Mouse (Mus musculus) lung, embryonic 16.5 days (tissue): ENCODE data around the gene Slc8a1. TPM values are rescaled to one million over a fixed set of nuclear protein-coding genes. Genes with fewer than 3 reads are reported as not detected.
A peak's percentile ranks its signal among the peaks of the same experiment; 100 is the strongest.

Experiments used
- ATAC-seq: fragments of 200-750 bp; cut with Nextera tagmentation; 2 replicates; pipeline ENCODE4 v1.8.0; 2017; ENCODE audit warnings: low read depth, mild to moderate bottlenecking, moderate library complexity
- H3K27ac ChIP-seq: fragments of 300-500 bp; sonication (generic); 2 replicates; pipeline ENCODE4 v1.5.1; 2014; ENCODE audit warnings: mild to moderate bottlenecking, control low read depth, low read length
- H3K27me3 ChIP-seq: fragments of 300-500 bp; sonication (generic); 2 replicates; pipeline ENCODE4 v1.6.1; 2014; ENCODE audit warnings: low read depth, low read length, mixed read lengths; ENCODE audit not compliant: control insufficient read depth, insufficient read depth
- H3K36me3 ChIP-seq: fragments of 300-500 bp; sonication (generic); 2 replicates; pipeline ENCODE4 v1.6.1; 2014; ENCODE audit warnings: low read length; ENCODE audit not compliant: control insufficient read depth, insufficient read depth
- H3K4me1 ChIP-seq: fragments of 300-500 bp; sonication (generic); replicated peaks from 2 replicates; pipeline ENCODE4 v1.6.1; 2014; ENCODE audit warnings: low read length, mixed read lengths; ENCODE audit not compliant: control insufficient read depth, insufficient read depth
- H3K4me2 ChIP-seq: fragments of 300-500 bp; sonication (generic); 2 replicates; pipeline ENCODE4 v1.6.1; 2014; ENCODE audit warnings: low read depth, low read length, control low read depth
- H3K4me3 ChIP-seq: fragments of 300-500 bp; sonication (generic); 2 replicates; pipeline ENCODE4 v1.5.1; 2014; ENCODE audit warnings: mild to moderate bottlenecking, low read length, control low read depth
- H3K9ac ChIP-seq: fragments of 300-500 bp; sonication (generic); 2 replicates; pipeline ENCODE4 v1.6.1; 2014; ENCODE audit warnings: low read length, control low read depth
- H3K9me3 ChIP-seq: fragments of 300-500 bp; sonication (generic); 2 replicates; pipeline ENCODE4 v1.6.1; 2016; ENCODE audit warnings: low read length; ENCODE audit not compliant: control insufficient read depth
- WGBS: fragments of 180-500 bp; shearing (Covaris S2); extraction: QIAGEN DNeasy Blood & Tissue Kit; methylation state at CpG from one replicate; pipeline ENCODE4 v1.1.7; 2014; 5-methylcytosine and 5-hydroxymethylcytosine counted together
- polyA plus RNA-seq: library from polyadenylated mRNA; unstranded; fragments of >200 nt; fragmentation: Nextera tagmentation; extraction: Ambion mirVana; gene quantifications from 2 replicates; pipeline ENCODE4 v1.2.1, GENCODE M21; 2015

The Slc8a1 gene
- polyA plus RNA-seq, 1 experiment from 2014 or later = 5.8 TPM

DNA sequence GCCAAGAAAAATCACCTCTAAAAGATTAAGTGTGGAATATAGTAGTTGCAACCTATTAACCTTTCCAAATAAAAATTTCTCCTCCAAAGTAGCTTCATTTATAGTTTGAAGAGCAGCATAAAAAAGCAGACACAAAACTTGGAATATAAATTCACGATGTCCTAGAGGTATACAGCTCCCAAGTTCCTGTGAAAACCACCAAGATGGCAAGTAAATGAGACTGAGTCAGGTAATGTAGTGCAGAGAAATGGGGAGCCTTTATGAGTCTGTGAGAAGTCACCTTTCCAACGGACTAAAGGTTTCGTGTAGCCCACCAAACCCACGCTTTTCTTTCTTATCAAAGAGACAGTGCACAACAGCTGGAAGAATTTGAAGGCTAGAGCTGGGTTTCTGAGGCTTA lies 224.2 kb downstream of the Slc8a1 start:
- no peaks in the 10 kb centered on the region for H3K36me3 ChIP-seq
- no peak for ATAC-seq
- H3K27ac ChIP-seq = no peak overlapping the region
- H3K9me3 ChIP-seq = no peaks in the 10 kb centered on the region
- no peak overlapping the region for H3K4me3 ChIP-seq
- H3K9ac ChIP-seq = no peak overlapping the region
- 81% methylated on average over 4 of the region's 4 CpGs for WGBS
- peaks cover 6% of the 10 kb centered on the region for H3K4me1 ChIP-seq
- H3K4me2 ChIP-seq = no peak overlapping the region
- H3K27me3 ChIP-seq = no peaks in the 10 kb centered on the region

DNA sequence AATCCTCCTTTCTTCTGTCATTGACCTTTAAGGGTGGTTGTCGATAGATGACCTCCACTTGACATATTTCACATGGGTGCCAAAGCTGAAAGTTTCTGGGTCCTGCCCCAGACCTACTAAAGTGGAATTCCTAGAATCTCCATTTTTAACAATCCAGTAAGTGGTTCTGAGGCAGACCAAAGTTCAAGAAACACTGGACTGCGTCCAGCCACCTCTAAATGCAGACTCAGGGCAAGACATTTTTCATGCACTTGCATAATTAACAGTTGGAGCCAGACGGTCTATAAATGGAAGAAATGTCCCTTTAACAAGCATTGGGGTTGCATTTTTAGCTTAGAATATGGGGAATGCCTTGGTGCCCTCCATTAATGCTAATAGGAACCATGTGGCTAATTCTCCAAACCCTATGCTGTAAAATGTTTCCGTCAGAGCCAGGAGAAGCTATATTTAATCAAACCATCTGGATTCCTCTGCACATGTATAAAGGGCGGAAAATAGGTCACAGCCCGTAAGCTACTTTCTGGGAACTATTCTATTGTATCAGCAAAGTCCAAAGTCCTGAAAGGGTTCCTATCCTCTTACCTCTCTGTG lies 224.7 kb downstream of the Slc8a1 start:
- H3K4me2 ChIP-seq = no peak overlapping the region
- 0 out of 2 replicates have a peak, but pooled peaks have one; percentile 26 for ATAC-seq
- no peaks in the 10 kb centered on the region for H3K36me3 ChIP-seq
- 54% methylated on average over 6 of the region's 6 CpGs for WGBS
- peaks cover 6% of the 10 kb centered on the region for H3K4me1 ChIP-seq
- H3K27ac ChIP-seq = no peak overlapping the region
- H3K4me3 ChIP-seq = no peak overlapping the region
- H3K27me3 ChIP-seq = no peaks in the 10 kb centered on the region
- no peak overlapping the region for H3K9ac ChIP-seq
- no peaks in the 10 kb centered on the region for H3K9me3 ChIP-seq

DNA sequence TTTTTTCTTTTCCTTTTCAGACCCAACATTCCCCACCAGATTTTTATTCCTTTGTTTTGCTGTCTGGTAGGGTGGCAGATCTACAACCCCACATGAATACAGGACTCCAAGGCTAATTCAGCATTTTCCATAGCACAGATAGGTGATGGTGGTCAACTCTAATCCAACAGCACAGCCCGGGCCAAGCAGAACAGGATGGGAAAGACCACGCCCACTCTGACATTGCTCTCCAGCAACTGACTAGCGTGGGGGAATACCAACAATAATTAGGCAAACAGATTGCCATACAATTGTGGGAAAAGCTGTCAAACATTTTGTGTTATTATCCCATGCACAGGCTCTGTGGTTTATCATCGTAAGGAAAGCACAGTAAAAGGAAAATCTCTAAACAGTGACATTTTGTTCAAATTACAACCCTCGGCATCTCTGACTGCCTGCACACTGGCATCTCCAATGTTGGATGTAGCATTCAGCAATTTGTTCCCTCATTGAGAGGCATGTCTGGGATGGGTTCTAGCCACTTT lies 233.0 kb downstream of the Slc8a1 start:
- ATAC-seq = no peak
- 80% methylated on average over 5 of the region's 5 CpGs for WGBS
- Histone ChIP-seq H3K36me3 (no peaks in the 10 kb centered on the region), H3K4me1 (peaks cover 3% of the 10 kb centered on the region), H3K9me3 (no peaks in the 10 kb centered on the region), H3K9ac (no peak overlapping the region), H3K4me2 (no peak overlapping the region), H3K27ac (no peak overlapping the region), H3K27me3 (no peaks in the 10 kb centered on the region), H3K4me3 (no peak overlapping the region)

DNA sequence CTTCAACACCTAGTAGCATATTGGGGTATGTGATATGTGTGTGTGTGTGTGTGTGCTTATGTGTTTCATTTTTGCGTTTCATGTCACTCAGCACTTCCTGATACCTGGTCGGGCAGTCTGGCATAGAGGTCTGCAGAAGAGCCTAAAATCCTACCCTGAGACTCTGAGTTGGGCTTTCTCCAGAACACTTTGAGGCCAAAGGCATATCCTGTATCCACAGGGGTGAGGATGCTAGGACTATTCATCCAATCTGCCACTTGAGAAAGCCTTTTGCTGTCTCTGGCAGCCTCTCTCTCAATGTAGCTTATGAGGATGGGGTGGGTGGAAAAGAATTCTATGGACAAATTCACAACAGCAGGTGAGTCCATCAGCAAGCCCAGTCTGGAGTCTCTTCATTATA lies 234.1 kb downstream of the Slc8a1 start:
- Histone ChIP-seq H3K4me1 (peaks cover 4% of the 10 kb centered on the region), H3K27ac (no peak overlapping the region), H3K4me2 (no peak overlapping the region), H3K9me3 (no peaks in the 10 kb centered on the region), H3K9ac (no peak overlapping the region), H3K27me3 (no peaks in the 10 kb centered on the region), H3K4me3 (no peak overlapping the region), H3K36me3 (no peaks in the 10 kb centered on the region)
- 88% methylated on average over 2 of the region's 2 CpGs for WGBS
- no peak for ATAC-seq

DNA sequence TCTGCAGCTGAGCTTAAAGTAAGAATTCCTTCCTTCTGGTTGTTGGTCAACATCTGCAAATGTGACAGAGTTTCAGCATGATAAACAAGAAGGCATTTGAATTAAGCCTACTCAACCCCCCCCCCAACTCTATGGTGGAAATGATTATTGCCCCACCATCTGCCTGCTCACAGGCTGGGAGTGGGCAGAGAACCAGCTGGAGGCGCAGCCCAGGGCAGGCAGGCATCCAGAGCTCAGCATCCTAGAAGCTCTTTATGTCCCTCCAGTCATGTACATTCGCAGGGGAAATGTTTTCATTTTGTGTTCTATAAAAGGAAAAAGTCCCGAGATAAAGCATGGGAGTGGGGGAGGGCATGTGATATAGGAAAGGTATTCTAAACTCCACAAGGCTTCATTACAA lies 235.4 kb downstream of the Slc8a1 start:
- H3K9me3 ChIP-seq = no peaks in the 10 kb centered on the region
- WGBS = 64% methylated on average over 3 of the region's 3 CpGs
- H3K4me2 ChIP-seq = no peak overlapping the region
- no peak overlapping the region for H3K9ac ChIP-seq
- H3K36me3 ChIP-seq = no peaks in the 10 kb centered on the region
- no peaks in the 10 kb centered on the region for H3K27me3 ChIP-seq
- no peak overlapping the region for H3K4me3 ChIP-seq
- no peak overlapping the region for H3K27ac ChIP-seq
- H3K4me1 ChIP-seq = peaks cover 4% of the 10 kb centered on the region
- no peak for ATAC-seq

DNA sequence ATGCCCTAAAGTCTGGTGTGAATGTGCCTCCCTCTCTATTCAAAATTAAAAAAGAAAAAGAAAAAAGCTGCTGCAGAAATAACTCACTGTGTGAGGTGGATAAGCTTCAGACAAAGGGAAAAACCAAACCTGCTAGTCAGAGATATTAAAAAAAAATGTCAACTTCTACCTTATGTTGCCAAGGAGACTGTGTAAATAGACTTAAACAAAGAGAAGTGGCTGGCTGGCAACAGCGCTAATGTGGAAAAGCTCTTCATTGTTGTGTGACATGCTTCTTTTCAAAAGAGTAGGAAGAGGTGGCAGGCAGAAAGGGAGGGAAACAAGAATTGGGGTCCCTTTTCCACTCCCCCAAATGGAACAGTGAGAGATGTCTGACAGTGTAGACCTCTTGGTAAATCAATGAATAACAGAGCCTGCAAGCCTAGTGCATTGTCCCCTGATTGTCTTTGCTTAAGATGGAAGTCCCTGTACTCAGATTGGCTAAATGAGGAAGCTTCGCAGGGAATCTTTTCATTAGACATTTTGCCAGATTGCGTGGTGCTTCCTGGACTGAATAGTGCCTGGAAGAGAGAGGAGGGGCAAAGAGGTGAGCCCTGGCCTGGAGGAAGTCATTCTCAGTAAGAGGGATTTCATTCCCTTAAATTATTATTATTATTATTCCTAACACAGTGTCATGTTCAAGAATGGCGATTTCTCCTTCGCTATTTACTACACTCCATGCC lies 237.3 kb downstream of the Slc8a1 start:
- Histone ChIP-seq H3K4me2 (0 out of 2 replicates have a peak overlapping the region, but pooled peaks have one; percentile 24), H3K27me3 (no peaks in the 10 kb centered on the region), H3K9ac (no peak overlapping the region), H3K4me1 (peaks cover 4% of the 10 kb centered on the region), H3K4me3 (no peak overlapping the region), H3K27ac (peak overlapping the region; percentile 84), H3K9me3 (no peaks in the 10 kb centered on the region), H3K36me3 (no peaks in the 10 kb centered on the region)
- peak; percentile 84 for ATAC-seq
- WGBS = 70% methylated on average over 5 of the region's 5 CpGs

DNA sequence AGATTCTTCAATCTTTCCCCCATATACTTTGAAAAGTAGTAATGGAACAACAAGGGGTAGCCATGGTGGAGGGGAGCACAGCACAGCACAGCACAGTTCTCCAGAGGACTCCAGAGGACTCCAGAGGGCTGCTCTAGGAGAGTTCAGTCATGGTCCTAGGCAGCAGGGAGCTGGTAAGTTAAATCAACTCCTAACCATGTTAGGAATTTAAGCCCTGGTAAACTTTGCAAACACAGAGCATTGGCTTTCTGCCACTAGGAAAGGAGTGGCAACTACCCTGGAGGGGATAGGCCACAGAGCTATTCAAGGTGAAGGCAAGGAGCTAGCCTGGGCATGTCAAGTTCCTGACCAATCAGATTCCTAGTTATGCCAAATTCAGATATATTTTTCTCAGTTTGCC lies 240.3 kb downstream of the Slc8a1 start:
- no peak overlapping the region for H3K27ac ChIP-seq
- H3K4me3 ChIP-seq = no peak overlapping the region
- H3K9me3 ChIP-seq = no peaks in the 10 kb centered on the region
- no peak overlapping the region for H3K4me2 ChIP-seq
- H3K9ac ChIP-seq = no peak overlapping the region
- H3K27me3 ChIP-seq = no peaks in the 10 kb centered on the region
- no peaks in the 10 kb centered on the region for H3K36me3 ChIP-seq
- ATAC-seq = peak; percentile 71
- H3K4me1 ChIP-seq = peaks cover 4% of the 10 kb centered on the region

DNA sequence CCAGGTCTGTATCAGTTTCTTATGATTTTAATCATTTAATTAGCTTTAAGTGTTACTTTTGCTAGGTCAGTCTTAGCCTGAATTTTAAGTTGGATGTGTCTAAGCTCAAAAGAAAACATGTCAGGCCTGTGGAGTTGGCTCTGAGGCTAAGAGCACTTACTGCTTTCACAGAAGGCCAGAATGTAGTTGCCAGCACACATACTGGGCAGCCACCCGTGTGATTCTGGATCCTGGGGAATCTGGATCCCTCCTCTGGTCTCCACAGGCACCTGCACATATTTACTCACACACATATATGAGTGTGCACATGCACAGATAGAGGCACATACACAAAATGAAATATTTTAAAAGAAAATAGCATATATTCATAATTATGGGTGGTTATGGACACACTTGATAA lies 241.6 kb downstream of the Slc8a1 start:
- Histone ChIP-seq H3K27ac (no peak overlapping the region), H3K27me3 (no peaks in the 10 kb centered on the region), H3K9me3 (no peaks in the 10 kb centered on the region), H3K36me3 (no peaks in the 10 kb centered on the region), H3K4me2 (no peak overlapping the region), H3K9ac (no peak overlapping the region), H3K4me1 (peaks cover 12% of the 10 kb centered on the region), H3K4me3 (no peak overlapping the region)
- 84% methylated on average over 1 of the region's 1 CpGs for WGBS
- ATAC-seq = no peak

DNA sequence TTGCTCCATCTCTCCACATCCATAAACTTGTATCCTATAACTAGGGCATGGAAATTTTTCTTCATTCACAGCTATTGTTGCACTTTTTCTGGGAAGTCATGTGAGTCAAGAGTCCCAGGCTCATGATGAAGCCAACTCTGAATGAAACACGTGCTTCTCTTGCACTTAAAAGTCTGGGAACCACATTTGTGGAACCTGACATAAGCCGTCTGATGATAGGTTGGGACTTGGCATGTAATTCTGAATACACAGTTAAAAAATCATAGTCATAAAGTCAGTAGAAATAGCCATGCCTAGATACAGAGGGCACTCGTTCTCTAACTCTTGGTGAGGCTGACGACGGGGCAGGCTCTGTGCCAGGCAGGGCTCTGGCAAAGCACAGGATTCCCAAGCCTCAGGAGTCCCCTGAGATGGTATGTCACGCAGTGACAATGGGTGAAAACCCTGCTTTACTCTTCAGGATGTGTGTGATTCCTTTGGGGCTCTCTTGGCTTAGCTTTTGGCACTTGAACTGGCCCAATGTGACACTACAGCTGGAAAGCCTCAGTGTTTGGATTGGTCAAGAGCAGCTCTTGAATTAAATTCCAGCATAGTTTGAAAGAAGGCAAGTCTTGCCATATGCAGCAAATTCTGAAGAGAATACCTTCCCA lies 245.8 kb downstream of the Slc8a1 start:
- Histone ChIP-seq H3K36me3 (no peaks in the 10 kb centered on the region), H3K4me2 (no peak overlapping the region), H3K9me3 (no peaks in the 10 kb centered on the region), H3K9ac (no peak overlapping the region), H3K27ac (peak overlapping the region; percentile 44), H3K4me3 (no peak overlapping the region), H3K4me1 (peaks cover 8% of the 10 kb centered on the region), H3K27me3 (no peaks in the 10 kb centered on the region)
- peak; percentile 90 for ATAC-seq
- WGBS = 42% methylated on average over 6 of the region's 6 CpGs
